Mouse (Mus musculus): ENCODE measurements around the gene Slc40a1. TPM values are rescaled to one million over a fixed set of nuclear protein-coding genes. Genes with fewer than 3 reads are reported as not detected.
A peak's percentile ranks its signal among the peaks of the same experiment; 100 is the strongest.

The Slc40a1 gene
- polyA plus RNA-seq, 2 experiments = 43.8 to 121 TPM

GRCm38 (mm10) chr1:45920703-45921102 is 5.6 kb downstream of the Slc40a1 start:
- DNase-seq (ENCODE audit: low read depth in 3 of 3, low spot score in 3 of 3) = no peak
- no peak overlapping the region for H3K9ac ChIP-seq (replicated peaks)
- H3K27ac ChIP-seq = no peak overlapping the region
- peaks cover 53% of the 10 kb centered on the region for H3K36me3 ChIP-seq (replicated peaks; ENCODE audit: control insufficient read depth, insufficient read depth, low read depth)
- H3K9me3 ChIP-seq (ENCODE audit: control insufficient read depth, low read length) = no peaks in the 10 kb centered on the region
- WGBS (ENCODE audit: insufficient replicate concordance) = 81% methylated on average over 3 of the region's 3 CpGs
- peak overlapping the region; percentile 7; the same call in 1 of the 2 replicates for H3K4me2 ChIP-seq (ENCODE audit: low read depth)
- H3K27me3 ChIP-seq (ENCODE audit: control insufficient read depth, insufficient read depth, low read length) = no peaks in the 10 kb centered on the region
- no peak overlapping the region for H3K4me3 ChIP-seq (ENCODE audit: insufficient read depth in 1 of 2, low read depth in 2 of 2, low read length in 2 of 2)
- no peak for ATAC-seq (ENCODE audit: insufficient read depth)
- TF ChIP-seq CTCF (IDR thresholded peaks at IDR 0.05; ENCODE audit: low read depth) (no peak), EP300 (IDR thresholded peaks at IDR 0.05; ENCODE audit: low read depth) (no peak)
- H3K4me1 ChIP-seq (replicated peaks; ENCODE audit: control insufficient read depth in 2 of 2, insufficient read depth in 2 of 2, low read length in 1 of 2) = peaks cover 4 to 10% of the 10 kb centered on the region in 2 experiments; a peak in 3 of 4 replicates

GRCm38 (mm10) chr1:45919752-45920151 is 6.6 kb downstream of the Slc40a1 start:
- DNase-seq (ENCODE audit: low read depth in 3 of 3, low spot score in 3 of 3) (no peak), ATAC-seq (ENCODE audit: insufficient read depth) (no peak)
- no peak for TF ChIP-seq EP300 (IDR thresholded peaks at IDR 0.05; ENCODE audit: low read depth)
- TF ChIP-seq CTCF (IDR thresholded peaks at IDR 0.05; ENCODE audit: low read depth) = no peak
- Histone ChIP-seq H3K4me2 (ENCODE audit: low read depth) (no peak overlapping the region), H3K27ac (no peak overlapping the region), H3K36me3 (replicated peaks; ENCODE audit: control insufficient read depth, insufficient read depth, low read depth) (peaks cover 57% of the 10 kb centered on the region), H3K9me3 (ENCODE audit: control insufficient read depth, low read length) (no peaks in the 10 kb centered on the region), H3K4me1 (replicated peaks; ENCODE audit: control insufficient read depth in 2 of 2, insufficient read depth in 2 of 2, low read length in 1 of 2) (peaks cover 4 to 10% of the 10 kb centered on the region in 2 experiments; a peak in 3 of 4 replicates), H3K27me3 (ENCODE audit: control insufficient read depth, insufficient read depth, low read length) (no peaks in the 10 kb centered on the region), H3K9ac (replicated peaks) (no peak overlapping the region), H3K4me3 (ENCODE audit: insufficient read depth in 1 of 2, low read depth in 2 of 2, low read length in 2 of 2) (no peak overlapping the region)
- 94% methylated on average over 1 of the region's 1 CpGs for WGBS (ENCODE audit: insufficient replicate concordance)

- no peaks in the 10 kb centered on the region for H3K27me3 ChIP-seq (ENCODE audit: control insufficient read depth, insufficient read depth, low read length)
- peaks cover 0 to 6% of the 10 kb centered on the region in 2 experiments; a peak in 2 of 4 replicates for H3K4me1 ChIP-seq (replicated peaks; ENCODE audit: control insufficient read depth in 2 of 2, insufficient read depth in 2 of 2, low read length in 1 of 2)
- H3K9me3 ChIP-seq (ENCODE audit: control insufficient read depth, low read length) = no peaks in the 10 kb centered on the region
- TF ChIP-seq EP300 (IDR thresholded peaks at IDR 0.05; ENCODE audit: low read depth) (no peak), CTCF (IDR thresholded peaks at IDR 0.05; ENCODE audit: low read depth) (no peak)
- no peak overlapping the region for H3K9ac ChIP-seq (replicated peaks)
- no peak overlapping the region for H3K27ac ChIP-seq
- DNase-seq (ENCODE audit: low read depth in 3 of 3, low spot score in 3 of 3) (no peak), ATAC-seq (ENCODE audit: insufficient read depth) (no peak)
- H3K4me2 ChIP-seq (ENCODE audit: low read depth) = no peak overlapping the region
- H3K36me3 ChIP-seq (replicated peaks; ENCODE audit: control insufficient read depth, insufficient read depth, low read depth) = peaks cover 58% of the 10 kb centered on the region
- H3K4me3 ChIP-seq (ENCODE audit: insufficient read depth in 1 of 2, low read depth in 2 of 2, low read length in 2 of 2) = no peak overlapping the region
- 69% methylated on average over 4 of the region's 4 CpGs for WGBS (ENCODE audit: insufficient replicate concordance)
Measured at GRCm38 (mm10) chr1:45917136-45917803, 9.1 kb downstream of the Slc40a1 start.

DNA sequence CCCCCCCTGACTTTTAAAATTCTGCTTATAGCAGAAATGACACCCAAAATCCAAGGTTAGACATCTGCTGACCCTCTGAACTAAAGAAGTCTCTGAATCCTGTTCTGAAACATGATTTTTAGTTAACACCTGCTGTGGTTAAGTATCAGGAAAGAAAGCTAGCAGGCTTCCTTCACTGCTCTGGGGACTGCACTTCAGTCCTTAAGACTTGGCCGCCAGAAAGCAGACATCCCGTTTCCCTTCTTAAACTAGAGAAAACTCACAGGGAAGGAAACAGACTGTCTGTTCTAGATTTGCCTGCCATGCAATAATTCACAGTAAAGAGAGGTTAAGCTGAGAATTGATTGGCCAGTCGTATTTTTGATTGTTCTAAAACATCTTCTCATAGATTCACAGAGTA is 10.1 kb downstream of the Slc40a1 start:
- H3K27ac ChIP-seq = no peak overlapping the region
- WGBS (ENCODE audit: insufficient replicate concordance) = 41% methylated on average over 3 of the region's 3 CpGs
- peaks cover 64% of the 10 kb centered on the region for H3K36me3 ChIP-seq (replicated peaks; ENCODE audit: control insufficient read depth, insufficient read depth, low read depth)
- H3K9ac ChIP-seq (replicated peaks) = no peak overlapping the region
- no peak for DNase-seq (ENCODE audit: low read depth in 3 of 3, low spot score in 3 of 3)
- H3K27me3 ChIP-seq (ENCODE audit: control insufficient read depth, insufficient read depth, low read length) = no peaks in the 10 kb centered on the region
- H3K4me3 ChIP-seq (ENCODE audit: insufficient read depth in 1 of 2, low read depth in 2 of 2, low read length in 2 of 2) = no peak overlapping the region
- peaks cover 0 to 6% of the 10 kb centered on the region in 2 experiments; a peak in 2 of 4 replicates for H3K4me1 ChIP-seq (replicated peaks; ENCODE audit: control insufficient read depth in 2 of 2, insufficient read depth in 2 of 2, low read length in 1 of 2)
- no peak overlapping the region for H3K4me2 ChIP-seq (ENCODE audit: low read depth)
- no peak for ATAC-seq (ENCODE audit: insufficient read depth)
- no peaks in the 10 kb centered on the region for H3K9me3 ChIP-seq (ENCODE audit: control insufficient read depth, low read length)
- TF ChIP-seq EP300 (IDR thresholded peaks at IDR 0.05; ENCODE audit: low read depth) (no peak), CTCF (IDR thresholded peaks at IDR 0.05; ENCODE audit: low read depth) (no peak)

DNA sequence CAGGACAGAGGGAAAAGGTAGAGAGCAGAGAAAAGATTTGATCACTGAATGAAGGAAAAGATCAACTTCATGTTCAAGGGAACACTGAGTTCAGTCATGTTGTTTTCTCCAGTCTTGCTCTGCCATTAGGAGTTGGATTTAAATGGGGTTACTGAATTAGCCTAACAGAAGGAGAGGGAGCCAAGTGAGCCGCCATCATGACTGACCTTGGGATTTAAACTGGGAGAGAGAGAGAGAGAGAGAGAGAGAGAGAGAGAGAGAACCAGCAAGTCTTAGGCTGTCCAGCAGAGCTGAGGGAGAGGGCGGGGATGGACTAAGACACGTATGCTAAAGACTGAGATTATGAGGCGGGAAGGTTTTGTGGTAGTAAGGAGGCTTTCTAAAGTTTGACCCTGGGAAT is 12.1 kb downstream of the Slc40a1 start:
- ATAC-seq (ENCODE audit: insufficient read depth) = no peak

More for the DNA sequence above, 12.1 kb downstream of the Slc40a1 start:
- H3K4me1 ChIP-seq (replicated peaks; ENCODE audit: control insufficient read depth in 2 of 2, insufficient read depth in 2 of 2, low read length in 1 of 2) = 0 out of 4 replicates have a peak, but pooled peaks cover 0 to 3% of the 10 kb centered on the region in 2 experiments
- H3K27me3 ChIP-seq (ENCODE audit: control insufficient read depth, insufficient read depth, low read length) = no peaks in the 10 kb centered on the region
- H3K27ac ChIP-seq = no peak overlapping the region
- WGBS (ENCODE audit: insufficient replicate concordance) = 78% methylated on average over 4 of the region's 4 CpGs
- H3K9ac ChIP-seq (replicated peaks) = no peak overlapping the region
- H3K4me2 ChIP-seq (ENCODE audit: low read depth) = no peak overlapping the region
- no peaks in the 10 kb centered on the region for H3K9me3 ChIP-seq (ENCODE audit: control insufficient read depth, low read length)
- no peak for DNase-seq (ENCODE audit: low read depth in 3 of 3, low spot score in 3 of 3)
- H3K4me3 ChIP-seq (ENCODE audit: insufficient read depth in 1 of 2, low read depth in 2 of 2, low read length in 2 of 2) = no peak overlapping the region
- TF ChIP-seq CTCF (IDR thresholded peaks at IDR 0.05; ENCODE audit: low read depth) = no peak
- TF ChIP-seq EP300 (IDR thresholded peaks at IDR 0.05; ENCODE audit: low read depth) = no peak
- peaks cover 63% of the 10 kb centered on the region for H3K36me3 ChIP-seq (replicated peaks; ENCODE audit: control insufficient read depth, insufficient read depth, low read depth)

Measured in liver, embryonic 14.5 days (tissue).